Mouse (Mus musculus) spleen, adult 2 months (tissue): ENCODE measurements around the gene Notum.

ENCODE experiments used
- CTCF ChIP-seq: fragments of 200-500 bp; IDR thresholded peaks from 2 replicates; pipeline ENCODE4 v1.5.1; 2011; ENCODE audit warnings: mild to moderate bottlenecking, inconsistent platforms; ENCODE audit not compliant: insufficient read depth, insufficient read length, insufficient replicate concordance; ENCODE audit errors: extremely low read depth
- POLR2A ChIP-seq: fragments of 200-500 bp; IDR thresholded peaks from 2 replicates; pipeline ENCODE4 v1.6.1; 2011; ENCODE audit warnings: low read depth, low read length, inconsistent platforms

DNA sequence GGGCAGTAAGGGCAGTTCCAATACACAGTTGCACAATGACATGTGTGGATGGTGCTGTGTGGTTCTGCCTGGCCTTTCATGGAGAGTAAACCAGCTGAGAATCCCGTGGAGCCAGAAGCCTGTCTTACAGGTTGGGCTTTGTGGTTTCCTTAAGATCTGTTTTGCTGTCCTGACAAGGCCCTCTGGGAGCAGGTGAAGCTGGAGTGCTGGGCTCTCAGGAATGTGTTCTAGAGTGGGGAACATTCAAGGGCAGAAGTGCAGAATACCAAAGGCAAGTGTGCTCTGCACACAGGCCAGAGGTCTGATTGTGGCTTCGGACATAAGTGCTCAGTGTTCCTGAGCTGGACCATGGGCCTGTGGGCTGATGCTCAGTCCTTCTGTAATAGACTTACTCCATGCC lies 23.7 kb upstream of the Notum start:
- TF ChIP-seq CTCF (no peak), POLR2A (no peak)
